Mouse (Mus musculus) fat pad, adult 2 months (tissue): Measurements from ENCODE around the gene Chd5.

Experiments
- DNase-seq: peaks from one replicate; pipeline ENCODE4 v3.0.0-alpha.2; 2011; ENCODE audit warnings: low read depth, low spot score; ENCODE audit errors: extremely low read depth

Gene Chd5

DNA sequence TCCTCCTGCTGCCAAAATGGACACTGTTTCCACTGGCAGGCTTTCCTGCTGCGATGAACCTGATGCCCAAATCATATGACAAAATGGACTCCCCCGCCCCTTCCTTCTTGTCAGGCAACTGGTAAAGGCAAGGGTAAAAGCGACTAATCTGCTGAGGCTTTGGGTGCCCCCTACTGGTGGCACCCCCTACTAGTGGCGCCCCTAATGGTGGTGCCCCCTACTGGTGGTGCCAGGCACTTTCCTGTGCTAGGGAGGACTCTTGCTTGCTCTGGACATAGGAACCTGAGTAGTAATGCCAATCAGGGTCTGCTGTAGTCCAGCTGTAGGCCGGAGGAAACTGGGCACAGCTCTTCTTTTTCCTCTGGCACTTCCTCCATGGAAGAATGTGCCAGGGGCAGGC is 93.9 kb downstream of the Chd5 start:
- no peak for DNase-seq

DNA sequence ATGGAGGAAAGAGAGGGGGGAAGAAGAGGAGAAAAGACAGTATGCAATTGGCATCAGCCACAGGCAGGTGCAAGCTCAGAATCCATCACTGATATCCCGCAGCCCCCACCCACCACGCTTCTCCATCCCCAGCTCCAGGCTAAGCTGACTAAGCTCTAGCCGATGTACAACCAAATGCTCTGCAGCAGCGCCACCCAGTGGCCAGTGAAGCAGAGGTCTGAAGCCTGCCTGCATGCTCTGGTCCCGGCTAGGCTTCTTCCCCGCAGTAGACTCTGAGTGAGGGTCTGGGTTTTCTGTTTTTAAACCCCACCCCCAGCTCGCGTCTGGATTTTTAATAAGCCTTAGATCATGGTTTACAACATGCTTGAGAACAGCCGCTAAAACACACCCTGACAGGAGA is 96.4 kb downstream of the Chd5 start:
- DNase-seq: no peak

DNA sequence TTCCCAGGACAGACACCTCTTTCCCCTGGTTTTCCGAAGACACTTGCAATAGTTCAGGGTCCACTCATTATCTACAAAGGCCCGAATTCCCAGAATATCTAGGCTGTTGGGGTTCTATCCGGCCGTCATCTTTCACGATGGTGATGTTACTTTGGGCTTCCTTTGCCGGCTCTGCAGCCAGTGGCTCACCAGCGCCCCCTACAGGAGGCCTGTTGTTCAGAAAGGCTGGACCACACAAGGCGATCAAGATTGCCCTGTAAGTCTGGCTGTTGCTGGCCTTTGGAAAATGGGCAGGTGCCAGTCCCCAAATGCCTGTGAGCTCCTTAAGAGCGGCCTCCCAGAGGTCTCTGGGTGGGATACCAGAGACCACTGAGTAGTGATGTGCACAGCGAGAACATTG is 96.8 kb downstream of the Chd5 start:
- DNase-seq: no peak
